Mouse (Mus musculus) CH12.LX (cell line): Measurements from ENCODE around the gene Olfr481. TPM values are rescaled to one million over a fixed set of nuclear protein-coding genes. Genes with fewer than 3 reads are reported as not detected.

Experiments
- DNase-seq: peaks from one replicate; pipeline ENCODE4 v3.0.0-alpha.2; 2013; ENCODE audit errors: extremely low read depth
- H3K27ac ChIP-seq: 2 replicates; pipeline ENCODE4 v1.5.1; 2012; ENCODE audit warnings: low read depth, mild to moderate bottlenecking, control low read depth, moderate library complexity; ENCODE audit not compliant: insufficient read depth
- H3K27me3 ChIP-seq: replicated peaks from 2 replicates; pipeline ENCODE3; 2012; ENCODE audit warnings: inconsistent platforms
- H3K36me3 ChIP-seq, 2 experiments: replicated peaks in 1 of 2; 2 replicates each; pipeline versions ENCODE3 to v1.6.1; 2012; ENCODE audit warnings: inconsistent platforms in 1 of 2, low read length in 1 of 2, mild to moderate bottlenecking in 1 of 2, mixed read lengths in 1 of 2, moderate library complexity in 1 of 2; ENCODE audit not compliant: control insufficient read depth in 1 of 2, insufficient read depth in 1 of 2
- H3K4me1 ChIP-seq, 2 experiments: 2 replicates each; pipeline ENCODE4 v1.6.1; 2012; ENCODE audit warnings: inconsistent platforms in 1 of 2, moderate library complexity in 1 of 2; ENCODE audit not compliant: insufficient read depth in 2 of 2, control insufficient read depth in 1 of 2
- H3K4me2 ChIP-seq: 2 replicates; pipeline ENCODE4 v1.6.1; 2012; ENCODE audit warnings: low read depth, mild to moderate bottlenecking, control low read depth; ENCODE audit not compliant: poor library complexity, insufficient read depth, severe bottlenecking
- H3K4me3 ChIP-seq, 3 experiments: fragments of 150-350 bp in 1 of 3; sonication (generic) in 1 of 3; replicated peaks in 1 of 3; 2 replicates each; pipeline versions ENCODE3 to v1.5.1; 2011 to 2012; ENCODE audit warnings: low read depth in 2 of 3, low read length in 2 of 3, mild to moderate bottlenecking in 2 of 3, moderate library complexity in 2 of 3, control low read depth in 1 of 3, improper control_type of control experiment in 1 of 3, inconsistent platforms in 1 of 3, mixed read lengths in 1 of 3; ENCODE audit not compliant: poor library complexity in 1 of 3
- H3K79me2 ChIP-seq: replicated peaks from 2 replicates; pipeline ENCODE4 v1.6.1; 2012; ENCODE audit warnings: mild to moderate bottlenecking, moderate library complexity; ENCODE audit not compliant: control insufficient read depth, poor library complexity, insufficient read depth, severe bottlenecking; ENCODE audit errors: extremely low read depth
- H3K9ac ChIP-seq: 2 replicates; pipeline ENCODE4 v1.6.1; 2012; ENCODE audit warnings: low read depth, mild to moderate bottlenecking, control low read depth, moderate library complexity; ENCODE audit not compliant: insufficient read depth
- H3K9me3 ChIP-seq: replicated peaks from 2 replicates; pipeline ENCODE3; 2012; ENCODE audit warnings: low read length, inconsistent platforms, mixed read lengths
- ELF1 ChIP-seq: IDR thresholded peaks from 2 replicates; pipeline ENCODE4 v1.6.1; 2014; ENCODE audit warnings: low read depth, mild to moderate bottlenecking, inconsistent platforms, low read length, improper control_type of control experiment
- ETS1 ChIP-seq: conservative IDR thresholded peaks from 2 replicates; pipeline ENCODE4 v1.6.1; 2012; ENCODE audit warnings: low read depth, mild to moderate bottlenecking, inconsistent platforms, low read length, improper control_type of control experiment, moderate library complexity
- HCFC1 ChIP-seq: IDR thresholded peaks from 2 replicates; pipeline ENCODE4 v1.6.1; 2012; ENCODE audit warnings: low read depth, mild to moderate bottlenecking, inconsistent platforms, low read length, improper control_type of control experiment
- JUN ChIP-seq: IDR thresholded peaks from 2 replicates; pipeline ENCODE4 v1.6.1; 2011; ENCODE audit warnings: low read depth, mild to moderate bottlenecking, low read length, improper control_type of control experiment, moderate library complexity; ENCODE audit not compliant: insufficient read depth
- MYC ChIP-seq: IDR thresholded peaks from 2 replicates; pipeline ENCODE4 v1.6.1; 2011; ENCODE audit warnings: low read depth, mild to moderate bottlenecking, improper control_type of control experiment, low read length
- POLR2A ChIP-seq: IDR thresholded peaks from 2 replicates; pipeline ENCODE4 v1.6.1; 2011; ENCODE audit warnings: low read depth, mild to moderate bottlenecking, improper control_type of control experiment, low read length
- SIN3A ChIP-seq: IDR thresholded peaks from 2 replicates; pipeline ENCODE4 v1.6.1; 2012; ENCODE audit warnings: low read length, improper control_type of control experiment, inconsistent platforms
- SMC3 ChIP-seq: IDR thresholded peaks from 2 replicates; pipeline ENCODE4 v1.6.1; 2011; ENCODE audit warnings: low read depth, low read length, improper control_type of control experiment
- TBP ChIP-seq: conservative IDR thresholded peaks from 2 replicates; pipeline ENCODE4 v1.6.1; 2011; ENCODE audit warnings: low read depth, low read length, improper control_type of control experiment
- TCF12 ChIP-seq: IDR thresholded peaks from 2 replicates; pipeline ENCODE4 v1.6.1; 2014; ENCODE audit warnings: low read depth, mild to moderate bottlenecking, inconsistent platforms, low read length, improper control_type of control experiment
- ZNF384 ChIP-seq: IDR thresholded peaks from 2 replicates; pipeline ENCODE4 v1.6.1; 2012; ENCODE audit warnings: low read depth, low read length, improper control_type of control experiment, inconsistent platforms
- dilution Hi-C: fragments of 300-500 bp; cut with MboI; formaldehyde crosslinking; loops from 2 replicates; pipeline ENCODE4 v1.14.3; 2020; ENCODE audit warnings: low sequenced_read_pairs; ENCODE audit not compliant: extremely low pct_unique_long_range_greater_than_20kb, extremely low pct_ligation_motif_present
- in situ Hi-C: fragments of 300-500 bp; cut with MboI; formaldehyde crosslinking; loops from 3 replicates; pipeline ENCODE4 v1.14.3; 2019; ENCODE audit warnings: low sequenced_read_pairs, low pct_ligation_motif_present, low pct_unique_long_range_greater_than_20kb, mixed read lengths
- polyA plus RNA-seq: library from polyadenylated mRNA; unstranded; fragments of >175 nt; gene quantifications from 2 replicates; pipeline ENCODE4 v1.2.1, GENCODE M21; 2012; ENCODE audit warnings: low read depth; ENCODE audit not compliant: insufficient read length
- total RNA-seq, 2 experiments: library from RNA; depleted of rRNA; stranded (reverse); fragments of 300-350 nt in 1 of 2; fragments of >200 nt in 1 of 2; gene quantifications; 2 replicates each; pipeline ENCODE4 v1.2.3; 2012 to 2014

Olfr481 gene
- total and polyA plus RNA-seq, 3 experiments: not detected

GRCm38 (mm10) chr7:108127349-108127748, 47.7 kb downstream of the Olfr481 start, which contains the start of gene Olfr484:
Gene Olfr484, minus strand, starts transcription at chr7:108127449.
- TF ChIP-seq ELF1 (no peak), ETS1 (no peak), HCFC1 (no peak), SIN3A (no peak), ZNF384 (no peak), MYC (no peak), SMC3 (no peak), TBP (no peak), JUN (no peak), TCF12 (no peak), POLR2A (no peak)
- TF ChIP-seq, all 38 proteins: peak for 0
- no peaks in the 10 kb centered on the region for H3K4me1 ChIP-seq
- DNase-seq: no peak
- no peak within 1 kb of the TSS for H3K9ac ChIP-seq
- H3K79me2 ChIP-seq: no peaks in the 10 kb centered on the region
- H3K4me3 ChIP-seq: no peak within 1 kb of the TSS
- dilution Hi-C loops: no loop called here
- no peaks in the 10 kb centered on the region for H3K36me3 ChIP-seq
- no peak within 1 kb of the TSS for H3K4me2 ChIP-seq
- no peak within 1 kb of the TSS for H3K27ac ChIP-seq
- peaks cover 7% of the 10 kb centered on the region for H3K27me3 ChIP-seq
- H3K9me3 ChIP-seq: no peaks in the 10 kb centered on the region
- in situ Hi-C loops: no loop called here

Other genes with a start within 250 kb of the Olfr481 start
- gene Olfr470, start 232.4 kb upstream of the Olfr481 start, total RNA-seq (2012; rRNA removed): not detected in 2 replicates
- gene Olfr470, start 232.4 kb upstream of the Olfr481 start, total RNA-seq (2014; rRNA removed): not detected in 2 replicates
- not detected in 2 replicates for gene Olfr470, start 232.4 kb upstream of the Olfr481 start, polyA plus RNA-seq
- not detected in 2 replicates for gene Olfr472, start 182.0 kb upstream of the Olfr481 start, total RNA-seq (2012; rRNA removed)
- not detected in 2 replicates for gene Olfr472, start 182.0 kb upstream of the Olfr481 start, total RNA-seq (2014; rRNA removed)
- gene Olfr472, start 182.0 kb upstream of the Olfr481 start, polyA plus RNA-seq: 0.04 TPM in 1 of 2 replicates, not detected in the other
- gene Olfr473, start 149.4 kb upstream of the Olfr481 start, total RNA-seq (2012; rRNA removed): not detected in 2 replicates
- gene Olfr473, start 149.4 kb upstream of the Olfr481 start, total RNA-seq (2014; rRNA removed): not detected in 2 replicates
- not detected in 2 replicates for gene Olfr473, start 149.4 kb upstream of the Olfr481 start, polyA plus RNA-seq
- gene Olfr474, start 125.2 kb upstream of the Olfr481 start, total RNA-seq (2012; rRNA removed): not detected in 2 replicates
- gene Olfr474, start 125.2 kb upstream of the Olfr481 start, total RNA-seq (2014; rRNA removed): not detected in 2 replicates
- not detected in 2 replicates for gene Olfr474, start 125.2 kb upstream of the Olfr481 start, polyA plus RNA-seq
- not detected in 2 replicates for gene Olfr476, start 115.1 kb upstream of the Olfr481 start, total RNA-seq (2012; rRNA removed)
- not detected in 2 replicates for gene Olfr476, start 115.1 kb upstream of the Olfr481 start, total RNA-seq (2014; rRNA removed)
- not detected in 2 replicates for gene Olfr476, start 115.1 kb upstream of the Olfr481 start, polyA plus RNA-seq
- gene Olfr477, start 93.2 kb upstream of the Olfr481 start, total RNA-seq (2012; rRNA removed): not detected in 2 replicates
- not detected in 2 replicates for gene Olfr477, start 93.2 kb upstream of the Olfr481 start, total RNA-seq (2014; rRNA removed)
- gene Olfr477, start 93.2 kb upstream of the Olfr481 start, polyA plus RNA-seq: not detected in 2 replicates
- not detected in 2 replicates for gene Olfr478, start 45.9 kb upstream of the Olfr481 start, total RNA-seq (2012; rRNA removed)
- gene Olfr478, start 45.9 kb upstream of the Olfr481 start, total RNA-seq (2014; rRNA removed): not detected in 2 replicates
- gene Olfr478, start 45.9 kb upstream of the Olfr481 start, polyA plus RNA-seq: not detected in 2 replicates
- gene Olfr479, start 29.2 kb upstream of the Olfr481 start, total RNA-seq (2012; rRNA removed): not detected in 2 replicates
- not detected in 2 replicates for gene Olfr479, start 29.2 kb upstream of the Olfr481 start, total RNA-seq (2014; rRNA removed)
- gene Olfr479, start 29.2 kb upstream of the Olfr481 start, polyA plus RNA-seq: not detected in 2 replicates
- gene Olfr480, start 12.5 kb upstream of the Olfr481 start, total RNA-seq (2012; rRNA removed): not detected in 2 replicates
- not detected in 2 replicates for gene Olfr480, start 12.5 kb upstream of the Olfr481 start, total RNA-seq (2014; rRNA removed)
- not detected in 2 replicates for gene Olfr480, start 12.5 kb upstream of the Olfr481 start, polyA plus RNA-seq
- not detected in 2 replicates for gene Olfr482, start 17.7 kb downstream of the Olfr481 start, total RNA-seq (2012; rRNA removed)
- 0.50 and 0.59 TPM in 2 replicates for gene Olfr482, start 17.7 kb downstream of the Olfr481 start, total RNA-seq (2014; rRNA removed)
- gene Olfr482, start 17.7 kb downstream of the Olfr481 start, polyA plus RNA-seq: not detected in 2 replicates
- not detected in 2 replicates for gene Olfr483, start 21.0 kb downstream of the Olfr481 start, total RNA-seq (2012; rRNA removed)
- gene Olfr483, start 21.0 kb downstream of the Olfr481 start, total RNA-seq (2014; rRNA removed): not detected in 2 replicates
- gene Olfr483, start 21.0 kb downstream of the Olfr481 start, polyA plus RNA-seq: not detected in 2 replicates
- not detected in 2 replicates for gene Olfr484, start 47.6 kb downstream of the Olfr481 start, total RNA-seq (2012; rRNA removed)
- not detected in 2 replicates for gene Olfr484, start 47.6 kb downstream of the Olfr481 start, total RNA-seq (2014; rRNA removed)
- not detected in 2 replicates for gene Olfr484, start 47.6 kb downstream of the Olfr481 start, polyA plus RNA-seq
- not detected in 2 replicates for gene Olfr485, start 80.0 kb downstream of the Olfr481 start, total RNA-seq (2012; rRNA removed)
- not detected in 2 replicates for gene Olfr485, start 80.0 kb downstream of the Olfr481 start, total RNA-seq (2014; rRNA removed)
- not detected in 2 replicates for gene Olfr485, start 80.0 kb downstream of the Olfr481 start, polyA plus RNA-seq
- gene Olfr486, start 92.9 kb downstream of the Olfr481 start, total RNA-seq (2012; rRNA removed): not detected in 2 replicates
- not detected in 2 replicates for gene Olfr486, start 92.9 kb downstream of the Olfr481 start, total RNA-seq (2014; rRNA removed)
- not detected in 2 replicates for gene Olfr486, start 92.9 kb downstream of the Olfr481 start, polyA plus RNA-seq
- gene Olfr487, start 134.8 kb downstream of the Olfr481 start, total RNA-seq (2012; rRNA removed): not detected in 2 replicates
- not detected in 2 replicates for gene Olfr487, start 134.8 kb downstream of the Olfr481 start, total RNA-seq (2014; rRNA removed)
- gene Olfr487, start 134.8 kb downstream of the Olfr481 start, polyA plus RNA-seq: not detected in 2 replicates
- not detected in 2 replicates for gene Olfr488, start 178.5 kb downstream of the Olfr481 start, total RNA-seq (2012; rRNA removed)
- gene Olfr488, start 178.5 kb downstream of the Olfr481 start, total RNA-seq (2014; rRNA removed): not detected in 2 replicates
- gene Olfr488, start 178.5 kb downstream of the Olfr481 start, polyA plus RNA-seq: not detected in 2 replicates
- gene Olfr490, start 209.1 kb downstream of the Olfr481 start, total RNA-seq (2012; rRNA removed): not detected in 2 replicates
- gene Olfr490, start 209.1 kb downstream of the Olfr481 start, total RNA-seq (2014; rRNA removed): not detected in 2 replicates
- not detected in 2 replicates for gene Olfr490, start 209.1 kb downstream of the Olfr481 start, polyA plus RNA-seq
- gene Olfr491, start 233.6 kb downstream of the Olfr481 start, total RNA-seq (2012; rRNA removed): not detected in 2 replicates
- not detected in 2 replicates for gene Olfr491, start 233.6 kb downstream of the Olfr481 start, total RNA-seq (2014; rRNA removed)
- not detected in 2 replicates for gene Olfr491, start 233.6 kb downstream of the Olfr481 start, polyA plus RNA-seq
- gene Olfr492, start 243.8 kb downstream of the Olfr481 start, total RNA-seq (2012; rRNA removed): not detected in 2 replicates
- gene Olfr492, start 243.8 kb downstream of the Olfr481 start, total RNA-seq (2014; rRNA removed): not detected in 2 replicates
- not detected in 2 replicates for gene Olfr492, start 243.8 kb downstream of the Olfr481 start, polyA plus RNA-seq